Mouse (Mus musculus) right cerebral cortex, adult 2 months (tissue): ENCODE measurements around the gene Vat1l.

Source experiments
- DNase-seq, 2 experiments: peaks; one replicate each; pipeline ENCODE4 v3.0.0; 2021 to 2022; ENCODE audit warnings: low spot score in 2 of 2

Gene Vat1l

GRCm38 (mm10) chr8:114398326-114398725 lies 192.9 kb downstream of the Vat1l start:
- DNase-seq: no peak

GRCm38 (mm10) chr8:114399273-114399672 lies 193.9 kb downstream of the Vat1l start:
- no peak for DNase-seq

GRCm38 (mm10) chr8:114401679-114402078 lies 196.3 kb downstream of the Vat1l start:
- DNase-seq: no peak

GRCm38 (mm10) chr8:114411421-114411820 lies 206.0 kb downstream of the Vat1l start:
- DNase-seq: no peak

- DNase-seq: no peak
Measured at GRCm38 (mm10) chr8:114417786-114418185, 212.4 kb downstream of the Vat1l start, which contains the start of gene Clec3a. TSS of gene Clec3a (plus strand) at chr8:114418086.

GRCm38 (mm10) chr8:114418486-114418885 lies 213.1 kb downstream of the Vat1l start:
- DNase-seq: no peak

- DNase-seq: no peak
Measured at GRCm38 (mm10) chr8:114418904-114419303, 213.5 kb downstream of the Vat1l start.

GRCm38 (mm10) chr8:114421544-114421943 lies 216.1 kb downstream of the Vat1l start:
- peak; percentile 49 to 50 for DNase-seq
